Mouse (Mus musculus) lung, postnatal 0 days (tissue): Measurements from ENCODE around the gene Ddah1. TPM values are rescaled to one million over a fixed set of nuclear protein-coding genes. Genes with fewer than 3 reads are reported as not detected.
A peak's percentile ranks its signal among the peaks of the same experiment; 100 is the strongest.

Source experiments
- ATAC-seq: fragments of 200-750 bp; cut with Nextera tagmentation; 2 replicates; pipeline ENCODE4 v1.8.0; 2017; ENCODE audit warnings: moderate library complexity
- DNase-seq: peaks from one replicate; pipeline ENCODE4 v3.0.0-alpha.2; 2016; ENCODE audit warnings: low spot score
- H3K27ac ChIP-seq: fragments of 300-500 bp; sonication (generic); 2 replicates; pipeline ENCODE4 v1.5.1; 2014; ENCODE audit warnings: antibody characterized with exemption, mild to moderate bottlenecking, low read length, mixed read lengths
- H3K27me3 ChIP-seq: fragments of 300-500 bp; sonication (generic); replicated peaks from 2 replicates; pipeline ENCODE4 v1.6.1; 2014; ENCODE audit warnings: low read length, mixed read lengths; ENCODE audit not compliant: insufficient read depth
- H3K36me3 ChIP-seq: fragments of 300-500 bp; sonication (generic); 2 replicates; pipeline ENCODE4 v1.6.1; 2014; ENCODE audit warnings: low read length, mixed read lengths; ENCODE audit not compliant: insufficient read depth
- H3K4me1 ChIP-seq: fragments of 300-500 bp; sonication (generic); 2 replicates; pipeline ENCODE4 v1.6.1; 2014; ENCODE audit warnings: antibody characterized with exemption, low read depth, low read length, mixed read lengths; ENCODE audit not compliant: insufficient read depth
- H3K4me2 ChIP-seq: fragments of 300-500 bp; sonication (generic); replicated peaks from 2 replicates; pipeline ENCODE4 v1.6.1; 2014; ENCODE audit warnings: low read depth, mild to moderate bottlenecking, low read length, moderate library complexity, mixed read lengths
- H3K4me3 ChIP-seq: fragments of 300-500 bp; sonication (generic); 2 replicates; pipeline ENCODE4 v1.5.1; 2014; ENCODE audit warnings: low read depth, low read length
- H3K9ac ChIP-seq: fragments of 300-500 bp; sonication (generic); replicated peaks from 2 replicates; pipeline ENCODE4 v1.6.1; 2014; ENCODE audit warnings: low read depth, mild to moderate bottlenecking
- H3K9me3 ChIP-seq: fragments of 300-500 bp; sonication (generic); 2 replicates; pipeline ENCODE4 v1.6.1; 2016; ENCODE audit warnings: low read length, mixed read lengths
- CTCF ChIP-seq: IDR thresholded peaks from 2 replicates; pipeline ENCODE4 v1.5.1; 2016; ENCODE audit warnings: antibody characterized with exemption, mild to moderate bottlenecking
- EP300 ChIP-seq: IDR thresholded peaks from 2 replicates; pipeline ENCODE4 v1.6.1; 2016; ENCODE audit warnings: antibody characterized with exemption, mild to moderate bottlenecking, control low read depth
- WGBS: fragments of 180-500 bp; shearing (Covaris S2); extraction: QIAGEN DNeasy Blood & Tissue Kit; methylation state at CpG from one replicate; pipeline ENCODE4 v1.1.7; 2014; 5-methylcytosine and 5-hydroxymethylcytosine counted together
- polyA plus RNA-seq: library from polyadenylated mRNA; unstranded; fragments of >200 nt; fragmentation: Nextera tagmentation; extraction: Ambion mirVana; gene quantifications from 2 replicates; pipeline ENCODE4 v1.2.1, GENCODE M21; 2015

Ddah1 gene
- polyA plus RNA-seq, 1 experiment from 2014 or later, result 20.2 TPM

DNA sequence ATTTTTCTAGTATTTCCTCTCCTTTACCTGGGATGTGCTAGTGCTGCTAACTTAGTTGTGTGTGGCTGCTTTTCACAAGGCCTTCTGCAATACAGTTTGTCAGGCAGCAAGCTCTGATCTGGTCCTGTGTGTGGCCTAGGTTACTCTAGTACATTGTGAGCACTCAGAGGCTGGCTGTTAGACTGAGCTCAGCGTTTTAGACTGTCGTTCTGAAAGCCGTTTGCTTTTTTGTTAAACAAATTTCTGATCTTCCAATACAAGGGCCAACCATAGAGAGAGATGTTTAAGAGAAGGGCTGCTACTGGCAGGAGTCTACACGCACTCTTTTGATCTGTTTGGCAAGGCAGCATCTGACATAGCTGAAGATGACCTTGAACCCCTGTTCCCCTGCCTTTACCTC lies 181.5 kb downstream of the Ddah1 start:
- Histone ChIP-seq H3K4me2 (no peak overlapping the region), H3K9ac (no peak overlapping the region), H3K36me3 (peaks cover 4% of the 10 kb centered on the region; the same call in 1 of the 2 replicates), H3K4me3 (no peak overlapping the region), H3K4me1 (peaks cover 11% of the 10 kb centered on the region; the same call in 1 of the 2 replicates), H3K27me3 (no peaks in the 10 kb centered on the region), H3K27ac (no peak overlapping the region), H3K9me3 (no peaks in the 10 kb centered on the region)
- TF ChIP-seq EP300 (no peak), CTCF (no peak)
- WGBS, result 74% methylated on average over 4 of the region's 4 CpGs
- DNase-seq (no peak), ATAC-seq (no peak)

DNA sequence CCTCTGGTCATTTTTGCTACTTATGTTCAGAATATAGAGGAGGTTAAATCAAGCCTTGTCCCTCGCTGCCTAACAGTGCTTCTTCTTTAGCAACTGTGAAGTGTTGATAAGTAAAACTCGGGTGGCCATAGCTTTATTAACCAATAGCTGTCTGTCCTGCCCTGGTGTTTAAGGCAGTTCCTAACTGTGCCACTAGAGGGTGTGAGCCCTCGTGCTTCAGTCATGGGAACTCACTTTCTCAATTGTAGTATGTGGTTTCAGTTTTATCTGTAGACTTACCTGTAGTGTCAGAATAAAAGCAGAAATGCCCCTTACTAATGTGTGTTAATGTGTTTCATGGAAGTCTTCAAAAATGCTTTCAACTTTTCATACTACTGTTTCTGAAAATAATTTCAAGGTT lies 183.5 kb downstream of the Ddah1 start:
- Histone ChIP-seq H3K4me2 (no peak overlapping the region), H3K9ac (no peak overlapping the region), H3K36me3 (peaks cover 4% of the 10 kb centered on the region; the same call in 1 of the 2 replicates), H3K4me3 (no peak overlapping the region), H3K27me3 (no peaks in the 10 kb centered on the region), H3K9me3 (no peaks in the 10 kb centered on the region), H3K4me1 (peaks cover 11% of the 10 kb centered on the region), H3K27ac (no peak overlapping the region)
- TF ChIP-seq CTCF (peak; percentile 96), EP300 (no peak)
- 6% methylated on average over 3 of the region's 3 CpGs for WGBS
- DNase-seq (peak; percentile 79), ATAC-seq (peak; percentile 23)

Other genes with a start within 250 kb of the Ddah1 start
- gene Znhit6, start 182.5 kb upstream of the Ddah1 start, polyA plus RNA-seq, result 14.4 and 16.3 TPM in 2 replicates
- 124 and 131 TPM in 2 replicates for gene Ccn1, start 108.7 kb upstream of the Ddah1 start, polyA plus RNA-seq
- gene Bcl10, start 164.1 kb downstream of the Ddah1 start, polyA plus RNA-seq, result 54.3 and 63.5 TPM in 2 replicates
- gene 2410004B18Rik, start 179.3 kb downstream of the Ddah1 start, polyA plus RNA-seq, result 40.2 and 47.6 TPM in 2 replicates
- 2.6 and 3.1 TPM in 2 replicates for gene Syde2, start 229.2 kb downstream of the Ddah1 start, polyA plus RNA-seq